Mouse (Mus musculus): ENCODE measurements around the gene Ugt1a5. TPM values are rescaled to one million over a fixed set of nuclear protein-coding genes. Genes with fewer than 3 reads are reported as not detected.
A peak's percentile ranks its signal among the peaks of the same experiment; 100 is the strongest.
"Not testable (repeated sequence)": the region's sequence is repeated elsewhere in the genome, so short reads cannot be mapped to it uniquely, and the experiment has no call there.

Gene Ugt1a5
- polyA plus RNA-seq (2015; fragmentation: Nextera tagmentation; extraction: Ambion mirVana), result not detected in 2 replicates

- no peak for ATAC-seq (replicated peaks)
- Histone ChIP-seq H3K9ac (replicated peaks) (no peak within 1 kb of the TSS), H3K36me3 (no peaks in the 10 kb centered on the region), H3K4me3 (no peak within 1 kb of the TSS), H3K4me1 (no peaks in the 10 kb centered on the region), H3K9me3 (no peaks in the 10 kb centered on the region), H3K27me3 (no peaks in the 10 kb centered on the region), H3K27ac (replicated peaks) (no peak within 1 kb of the TSS), H3K4me2 (replicated peaks) (no peak within 1 kb of the TSS)
- 84% methylated on average over 5 of the region's 5 CpGs for WGBS
Measured at GRCm38 (mm10) chr1:88165711-88166110, at the start of gene Ugt1a5. TSS of gene Ugt1a5 (plus strand) at chr1:88166012.

GRCm38 (mm10) chr1:88120550-88120949, 45.3 kb upstream of the Ugt1a5 start:
- H3K9ac ChIP-seq (replicated peaks); H3K4me2 ChIP-seq (replicated peaks); H3K9me3 ChIP-seq; H3K27me3 ChIP-seq; H3K36me3 ChIP-seq; ATAC-seq (replicated peaks); H3K4me3 ChIP-seq; H3K4me1 ChIP-seq; H3K27ac ChIP-seq (replicated peaks): not testable (repeated sequence)
- 37% methylated on average over 4 of the region's 4 CpGs for WGBS

- not testable (repeated sequence) for H3K4me2 ChIP-seq (replicated peaks); ATAC-seq (replicated peaks); H3K27ac ChIP-seq (replicated peaks); H3K4me3 ChIP-seq; H3K36me3 ChIP-seq; H3K9me3 ChIP-seq; H3K4me1 ChIP-seq; H3K9ac ChIP-seq (replicated peaks); H3K27me3 ChIP-seq
- no CpG with 5 or more reads among the region's 1 CpGs for WGBS
Measured at GRCm38 (mm10) chr1:88121521-88121920, 44.3 kb upstream of the Ugt1a5 start.

- not testable (repeated sequence) for H3K27me3 ChIP-seq; ATAC-seq (replicated peaks); H3K9ac ChIP-seq (replicated peaks); H3K9me3 ChIP-seq; H3K36me3 ChIP-seq; H3K4me3 ChIP-seq; H3K4me1 ChIP-seq; H3K4me2 ChIP-seq (replicated peaks); H3K27ac ChIP-seq (replicated peaks)
- WGBS, result 75% methylated on average over 4 of the region's 4 CpGs
Measured at GRCm38 (mm10) chr1:88125827-88126360, 39.9 kb upstream of the Ugt1a5 start.

- not testable (repeated sequence) for H3K4me3 ChIP-seq; H3K36me3 ChIP-seq; H3K9me3 ChIP-seq; H3K4me1 ChIP-seq; H3K4me2 ChIP-seq (replicated peaks); H3K27ac ChIP-seq (replicated peaks); H3K27me3 ChIP-seq; ATAC-seq (replicated peaks); H3K9ac ChIP-seq (replicated peaks)
- 85% methylated on average over 2 of the region's 2 CpGs for WGBS
Measured at GRCm38 (mm10) chr1:88129091-88129490, 36.7 kb upstream of the Ugt1a5 start.

GRCm38 (mm10) chr1:88130223-88130622, 35.6 kb upstream of the Ugt1a5 start:
- H3K4me1 ChIP-seq; ATAC-seq (replicated peaks); H3K4me3 ChIP-seq; H3K36me3 ChIP-seq; H3K9ac ChIP-seq (replicated peaks); H3K27me3 ChIP-seq; H3K9me3 ChIP-seq; H3K27ac ChIP-seq (replicated peaks); H3K4me2 ChIP-seq (replicated peaks): not testable (repeated sequence)
- 97% methylated on average over 1 of the region's 1 CpGs for WGBS

GRCm38 (mm10) chr1:88133908-88134456, 31.8 kb upstream of the Ugt1a5 start:
- no peak overlapping the region for H3K4me2 ChIP-seq (replicated peaks)

GRCm38 (mm10) chr1:88134457-88135011, 31.3 kb upstream of the Ugt1a5 start, which contains the start of gene Ugt1a6a:
TSS of gene Ugt1a6a (plus strand) at chr1:88134809.
- H3K36me3 ChIP-seq; H3K4me2 ChIP-seq (replicated peaks); H3K9me3 ChIP-seq; H3K4me3 ChIP-seq; H3K4me1 ChIP-seq; H3K9ac ChIP-seq (replicated peaks); H3K27me3 ChIP-seq: not testable (repeated sequence)
- ATAC-seq (replicated peaks), result peak; percentile 72
- H3K27ac ChIP-seq (replicated peaks), result peak within 1 kb of the TSS; percentile 25; the same call in 1 of the 2 replicates
- WGBS, result 21% methylated on average over 5 of the region's 5 CpGs

More at GRCm38 (mm10) chr1:88133908-88134456, 31.8 kb upstream of the Ugt1a5 start:
- Histone ChIP-seq H3K36me3 (no peaks in the 10 kb centered on the region), H3K27me3 (no peaks in the 10 kb centered on the region), H3K27ac (replicated peaks) (peak overlapping the region; percentile 25; the same call in 1 of the 2 replicates), H3K9ac (replicated peaks) (no peak overlapping the region), H3K9me3 (no peaks in the 10 kb centered on the region), H3K4me1 (peaks cover 10% of the 10 kb centered on the region), H3K4me3 (no peak overlapping the region)
- 0 out of 2 replicates have a peak, but pooled peaks have one; percentile 11 for ATAC-seq (replicated peaks)
- WGBS, result 32% methylated on average over 3 of the region's 3 CpGs

GRCm38 (mm10) chr1:88135229-88135904, 30.4 kb upstream of the Ugt1a5 start:
- 84% methylated on average over 5 of the region's 6 CpGs for WGBS
- not testable (repeated sequence) for H3K27me3 ChIP-seq; H3K27ac ChIP-seq (replicated peaks); H3K36me3 ChIP-seq; H3K4me2 ChIP-seq (replicated peaks); H3K4me3 ChIP-seq; H3K9ac ChIP-seq (replicated peaks); H3K9me3 ChIP-seq; ATAC-seq (replicated peaks); H3K4me1 ChIP-seq

- no peak overlapping the region for H3K9ac ChIP-seq (replicated peaks)
- no peak overlapping the region for H3K4me2 ChIP-seq (replicated peaks)
- H3K36me3 ChIP-seq, result no peaks in the 10 kb centered on the region
- peaks cover 10% of the 10 kb centered on the region for H3K4me1 ChIP-seq
- no peaks in the 10 kb centered on the region for H3K27me3 ChIP-seq
- H3K27ac ChIP-seq (replicated peaks), result no peak overlapping the region
- no peak overlapping the region for H3K4me3 ChIP-seq
- 78% methylated on average over 2 of the region's 2 CpGs for WGBS
- no peak for ATAC-seq (replicated peaks)
- H3K9me3 ChIP-seq, result no peaks in the 10 kb centered on the region
Measured at GRCm38 (mm10) chr1:88136646-88137045, 29.2 kb upstream of the Ugt1a5 start.

- Histone ChIP-seq H3K4me1 (peaks cover 10% of the 10 kb centered on the region), H3K27me3 (no peaks in the 10 kb centered on the region), H3K9me3 (no peaks in the 10 kb centered on the region), H3K4me3 (no peak overlapping the region), H3K9ac (replicated peaks) (no peak overlapping the region), H3K36me3 (no peaks in the 10 kb centered on the region), H3K4me2 (replicated peaks) (no peak overlapping the region), H3K27ac (replicated peaks) (no peak overlapping the region)
- 89% methylated on average over 3 of the region's 3 CpGs for WGBS
- ATAC-seq (replicated peaks), result no peak
Measured at GRCm38 (mm10) chr1:88137264-88137663, 28.5 kb upstream of the Ugt1a5 start.

- no peaks in the 10 kb centered on the region for H3K36me3 ChIP-seq
- 90% methylated on average over 1 of the region's 1 CpGs for WGBS
- no peak overlapping the region for H3K4me2 ChIP-seq (replicated peaks)
- no peak for ATAC-seq (replicated peaks)
- H3K4me1 ChIP-seq, result peaks cover 10% of the 10 kb centered on the region
- no peak overlapping the region for H3K9ac ChIP-seq (replicated peaks)
- H3K9me3 ChIP-seq, result no peaks in the 10 kb centered on the region
- H3K27ac ChIP-seq (replicated peaks), result no peak overlapping the region
- no peaks in the 10 kb centered on the region for H3K27me3 ChIP-seq
- no peak overlapping the region for H3K4me3 ChIP-seq
Measured at GRCm38 (mm10) chr1:88138145-88138544, 27.7 kb upstream of the Ugt1a5 start.

Data from forebrain, embryonic 15.5 days (tissue).